Mouse (Mus musculus) kidney, embryonic 16.5 days (tissue): Measurements from ENCODE around the gene Tmem131. TPM values are rescaled to one million over a fixed set of nuclear protein-coding genes. Genes with fewer than 3 reads are reported as not detected.
A peak's percentile ranks its signal among the peaks of the same experiment; 100 is the strongest.

Experiments used
- ATAC-seq: fragments of 200-750 bp; cut with Nextera tagmentation; 2 replicates; pipeline ENCODE4 v1.8.0; 2017; ENCODE audit warnings: moderate TSS enrichment; ENCODE audit not compliant: low FRiP score, low TSS enrichment
- H3K27ac ChIP-seq: fragments of 300-500 bp; sonication (generic); 2 replicates; pipeline ENCODE4 v1.5.1; 2014; ENCODE audit warnings: low read length
- H3K27me3 ChIP-seq: fragments of 300-500 bp; sonication (generic); 2 replicates; pipeline ENCODE4 v1.6.1; 2014; ENCODE audit warnings: low read length, control low read depth, mixed read lengths; ENCODE audit not compliant: insufficient read depth
- H3K36me3 ChIP-seq: fragments of 300-500 bp; sonication (generic); 2 replicates; pipeline ENCODE4 v1.6.1; 2014; ENCODE audit warnings: low read length, control low read depth, mixed read lengths; ENCODE audit not compliant: insufficient read depth
- H3K4me1 ChIP-seq: fragments of 300-500 bp; sonication (generic); 2 replicates; pipeline ENCODE4 v1.6.1; 2014; ENCODE audit warnings: low read length, control low read depth, mixed read lengths; ENCODE audit not compliant: insufficient read depth
- H3K4me2 ChIP-seq: fragments of 300-500 bp; sonication (generic); replicated peaks from 2 replicates; pipeline ENCODE4 v1.6.1; 2014; ENCODE audit warnings: low read depth, low read length
- H3K4me3 ChIP-seq: fragments of 300-500 bp; sonication (generic); 2 replicates; pipeline ENCODE4 v1.5.1; 2014; ENCODE audit warnings: mild to moderate bottlenecking, low read length
- H3K9ac ChIP-seq: fragments of 300-500 bp; sonication (generic); replicated peaks from 2 replicates; pipeline ENCODE4 v1.6.1; 2014; ENCODE audit warnings: low read length
- H3K9me3 ChIP-seq: fragments of 300-500 bp; sonication (generic); 2 replicates; pipeline ENCODE4 v1.6.1; 2016; ENCODE audit warnings: low read length, control low read depth
- WGBS: fragments of 180-500 bp; shearing (Covaris S2); extraction: QIAGEN DNeasy Blood & Tissue Kit; methylation state at CpG from one replicate; pipeline ENCODE4 v1.1.7; 2014; 5-methylcytosine and 5-hydroxymethylcytosine counted together
- polyA plus RNA-seq: library from polyadenylated mRNA; unstranded; fragments of >200 nt; fragmentation: Nextera tagmentation; extraction: Ambion mirVana; gene quantifications from 2 replicates; pipeline ENCODE4 v1.2.1, GENCODE M21; 2015

The Tmem131 gene
- polyA plus RNA-seq, 1 experiment from 2014 or later, result 9.6 TPM

- WGBS, result 33% methylated on average over 4 of the region's 4 CpGs
- Histone ChIP-seq H3K9ac (no peak overlapping the region), H3K27ac (peak overlapping the region; percentile 51; the same call in 1 of the 2 replicates), H3K4me2 (no peak overlapping the region), H3K9me3 (no peaks in the 10 kb centered on the region), H3K4me1 (peaks cover 49% of the 10 kb centered on the region), H3K36me3 (no peaks in the 10 kb centered on the region), H3K27me3 (no peaks in the 10 kb centered on the region), H3K4me3 (no peak overlapping the region)
- ATAC-seq, result no peak
These were observed 22.7 kb downstream of the Tmem131 start for GRCm38 (mm10) chr1:36920726-36921125.

DNA sequence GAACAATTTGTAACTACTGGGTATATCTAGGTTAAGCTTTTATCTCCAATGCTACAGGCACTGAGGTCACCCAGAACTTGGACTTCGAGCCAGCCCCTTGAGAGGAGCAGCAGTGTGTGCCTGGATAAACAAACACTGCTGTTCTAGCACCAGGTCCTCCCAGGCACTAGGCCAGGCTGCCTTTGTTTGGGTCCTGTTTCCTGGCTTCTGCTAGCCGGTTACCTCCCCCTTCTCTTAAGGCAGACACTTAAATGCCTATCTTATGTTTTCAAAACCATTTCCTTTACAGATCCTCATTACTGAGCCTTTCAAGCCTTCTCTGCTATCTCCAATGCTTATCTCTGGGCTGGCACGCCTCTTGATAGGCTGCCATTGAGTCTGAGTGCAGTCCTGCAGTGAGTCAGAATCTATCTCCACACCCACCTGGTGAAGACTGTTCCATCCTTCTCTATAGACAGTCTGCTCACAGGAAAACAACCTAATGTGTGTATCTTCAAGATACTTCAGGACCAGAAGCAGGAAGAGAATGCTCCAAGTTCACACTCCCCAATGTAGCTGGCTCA lies 23.2 kb downstream of the Tmem131 start:
- peak overlapping the region; percentile 51; the same call in 1 of the 2 replicates for H3K27ac ChIP-seq
- no peaks in the 10 kb centered on the region for H3K36me3 ChIP-seq
- no peaks in the 10 kb centered on the region for H3K9me3 ChIP-seq
- H3K4me3 ChIP-seq, result no peak overlapping the region
- 17% methylated on average over 3 of the region's 3 CpGs for WGBS
- no peaks in the 10 kb centered on the region for H3K27me3 ChIP-seq
- H3K4me1 ChIP-seq, result peaks cover 46% of the 10 kb centered on the region
- peak; percentile 83 for ATAC-seq
- no peak overlapping the region for H3K9ac ChIP-seq
- no peak overlapping the region for H3K4me2 ChIP-seq

DNA sequence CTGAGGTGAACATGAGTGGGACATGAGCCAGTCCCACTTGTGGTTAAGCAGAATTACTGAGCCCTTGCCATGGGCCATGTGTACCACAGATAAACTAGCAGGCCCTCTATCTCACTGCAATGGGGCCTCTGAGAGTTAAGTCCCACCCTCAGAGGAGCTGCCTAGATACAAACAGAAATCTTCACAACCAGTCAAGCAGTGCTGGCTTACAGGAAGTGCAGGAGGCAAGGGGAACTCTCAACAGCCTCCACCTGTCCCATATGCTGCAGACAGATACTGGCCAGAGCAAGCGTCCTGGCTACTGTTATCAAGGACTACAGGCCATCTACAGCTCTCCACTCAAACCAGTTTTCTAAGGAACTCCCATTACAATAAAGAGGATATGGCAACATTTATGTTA lies 23.7 kb downstream of the Tmem131 start:
- H3K27me3 ChIP-seq, result no peaks in the 10 kb centered on the region
- peak overlapping the region; percentile 51; the same call in 1 of the 2 replicates for H3K27ac ChIP-seq
- 46% methylated on average over 1 of the region's 1 CpGs for WGBS
- peak; percentile 49; the same call in 1 of the 2 replicates for ATAC-seq
- H3K9me3 ChIP-seq, result no peaks in the 10 kb centered on the region
- H3K4me1 ChIP-seq, result peaks cover 44% of the 10 kb centered on the region
- no peak overlapping the region for H3K4me2 ChIP-seq
- no peak overlapping the region for H3K4me3 ChIP-seq
- no peak overlapping the region for H3K9ac ChIP-seq
- no peaks in the 10 kb centered on the region for H3K36me3 ChIP-seq

- Histone ChIP-seq H3K36me3 (no peaks in the 10 kb centered on the region), H3K27me3 (no peaks in the 10 kb centered on the region), H3K4me2 (no peak overlapping the region), H3K4me3 (no peak overlapping the region), H3K9ac (no peak overlapping the region), H3K9me3 (no peaks in the 10 kb centered on the region), H3K4me1 (peaks cover 38% of the 10 kb centered on the region), H3K27ac (no peak overlapping the region)
- no peak for ATAC-seq
- 73% methylated on average over 1 of the region's 1 CpGs for WGBS
These were observed 26.0 kb downstream of the Tmem131 start for GRCm38 (mm10) chr1:36917423-36917822.

GRCm38 (mm10) chr1:36915200-36915580 lies 28.3 kb downstream of the Tmem131 start:
- Histone ChIP-seq H3K4me3 (no peak overlapping the region), H3K27me3 (no peaks in the 10 kb centered on the region), H3K36me3 (no peaks in the 10 kb centered on the region), H3K27ac (no peak overlapping the region), H3K4me1 (peaks cover 16% of the 10 kb centered on the region), H3K9ac (no peak overlapping the region), H3K4me2 (no peak overlapping the region), H3K9me3 (no peaks in the 10 kb centered on the region)
- WGBS, result 94% methylated on average over 5 of the region's 5 CpGs
- ATAC-seq, result no peak

GRCm38 (mm10) chr1:36914455-36915199 lies 28.8 kb downstream of the Tmem131 start:
- Histone ChIP-seq H3K9ac (no peak overlapping the region), H3K27ac (0 out of 2 replicates have a peak overlapping the region, but pooled peaks have one; percentile 36), H3K4me3 (no peak overlapping the region), H3K27me3 (no peaks in the 10 kb centered on the region), H3K9me3 (no peaks in the 10 kb centered on the region), H3K36me3 (no peaks in the 10 kb centered on the region), H3K4me2 (no peak overlapping the region), H3K4me1 (peaks cover 10% of the 10 kb centered on the region)
- WGBS, result 30% methylated on average over 7 of the region's 7 CpGs
- ATAC-seq, result peak; percentile 69; the same call in 1 of the 2 replicates

GRCm38 (mm10) chr1:36913806-36914205 lies 29.7 kb downstream of the Tmem131 start:
- H3K27ac ChIP-seq, result no peak overlapping the region
- H3K9ac ChIP-seq, result no peak overlapping the region
- no peaks in the 10 kb centered on the region for H3K36me3 ChIP-seq
- H3K4me1 ChIP-seq, result 0 out of 2 replicates have a peak, but pooled peaks cover 3% of the 10 kb centered on the region
- H3K9me3 ChIP-seq, result no peaks in the 10 kb centered on the region
- WGBS, result 83% methylated on average over 7 of the region's 7 CpGs
- no peak overlapping the region for H3K4me3 ChIP-seq
- ATAC-seq, result no peak
- no peak overlapping the region for H3K4me2 ChIP-seq
- no peaks in the 10 kb centered on the region for H3K27me3 ChIP-seq

- H3K36me3 ChIP-seq, result no peaks in the 10 kb centered on the region
- no peak overlapping the region for H3K4me2 ChIP-seq
- no peak for ATAC-seq
- H3K27me3 ChIP-seq, result no peaks in the 10 kb centered on the region
- no peak overlapping the region for H3K9ac ChIP-seq
- H3K4me3 ChIP-seq, result no peak overlapping the region
- 0 out of 2 replicates have a peak, but pooled peaks cover 3% of the 10 kb centered on the region for H3K4me1 ChIP-seq
- no peak overlapping the region for H3K27ac ChIP-seq
- no peaks in the 10 kb centered on the region; the same call in 1 of the 2 replicates for H3K9me3 ChIP-seq
- 98% methylated on average over 1 of the region's 1 CpGs for WGBS
These were observed 31.2 kb downstream of the Tmem131 start for GRCm38 (mm10) chr1:36912239-36912638.

- no peaks in the 10 kb centered on the region for H3K36me3 ChIP-seq
- no peaks in the 10 kb centered on the region for H3K27me3 ChIP-seq
- no peak overlapping the region for H3K9ac ChIP-seq
- no peak overlapping the region for H3K4me3 ChIP-seq
- no peaks in the 10 kb centered on the region; the same call in 1 of the 2 replicates for H3K9me3 ChIP-seq
- WGBS, result 85% methylated on average over 3 of the region's 3 CpGs
- no peak overlapping the region for H3K4me2 ChIP-seq
- H3K4me1 ChIP-seq, result 0 out of 2 replicates have a peak, but pooled peaks cover 3% of the 10 kb centered on the region
- ATAC-seq, result no peak
- no peak overlapping the region for H3K27ac ChIP-seq
These were observed 31.9 kb downstream of the Tmem131 start for GRCm38 (mm10) chr1:36911603-36912002.

- 87% methylated on average over 5 of the region's 5 CpGs for WGBS
- no peak for ATAC-seq
- no peaks in the 10 kb centered on the region; the same call in 1 of the 2 replicates for H3K9me3 ChIP-seq
- 0 out of 2 replicates have a peak, but pooled peaks cover 3% of the 10 kb centered on the region for H3K4me1 ChIP-seq
- no peak overlapping the region for H3K27ac ChIP-seq
- H3K4me2 ChIP-seq, result no peak overlapping the region
- H3K36me3 ChIP-seq, result no peaks in the 10 kb centered on the region
- no peak overlapping the region for H3K4me3 ChIP-seq
- no peak overlapping the region for H3K9ac ChIP-seq
- no peaks in the 10 kb centered on the region for H3K27me3 ChIP-seq
These were observed 33.1 kb downstream of the Tmem131 start for GRCm38 (mm10) chr1:36910397-36910796.
